Mouse (Mus musculus) spleen, postnatal 4 days (tissue): Measurements from ENCODE around the gene Ror2.
A peak's percentile ranks its signal among the peaks of the same experiment; 100 is the strongest.

Experiments
- DNase-seq, 2 experiments: peaks; one replicate each; pipeline ENCODE4 v3.0.0; 2022; ENCODE audit warnings: low spot score in 2 of 2

The Ror2 gene

GRCm38 (mm10) chr13:53130032-53130431 is 155.9 kb downstream of the Ror2 start:
- DNase-seq = no peak

DNA sequence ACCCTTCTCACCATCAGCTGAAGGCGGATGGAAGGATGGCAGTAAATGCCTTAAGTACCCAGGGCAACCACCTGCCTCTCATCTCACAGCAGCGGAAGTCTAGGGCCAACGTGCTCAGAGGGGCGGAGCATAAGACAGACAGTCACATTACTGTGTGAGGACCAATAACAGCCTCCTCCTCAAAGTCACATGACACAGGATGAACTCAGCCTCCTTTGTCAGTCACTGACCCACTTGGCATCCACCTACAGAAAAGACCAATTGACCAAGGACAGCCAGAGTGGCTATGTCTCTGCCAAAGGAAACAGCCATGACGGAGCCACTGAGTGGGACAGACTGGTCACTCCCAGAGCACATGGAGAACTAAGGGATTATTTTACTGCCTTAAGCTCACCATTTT is 160.3 kb downstream of the Ror2 start:
- no peak for DNase-seq

- no peak for DNase-seq
Measured at GRCm38 (mm10) chr13:53122085-53122484, 163.8 kb downstream of the Ror2 start.

- peak in 1 of 2 experiments; percentile 45 for DNase-seq
Measured at GRCm38 (mm10) chr13:53120906-53121305, 165.0 kb downstream of the Ror2 start.

DNA sequence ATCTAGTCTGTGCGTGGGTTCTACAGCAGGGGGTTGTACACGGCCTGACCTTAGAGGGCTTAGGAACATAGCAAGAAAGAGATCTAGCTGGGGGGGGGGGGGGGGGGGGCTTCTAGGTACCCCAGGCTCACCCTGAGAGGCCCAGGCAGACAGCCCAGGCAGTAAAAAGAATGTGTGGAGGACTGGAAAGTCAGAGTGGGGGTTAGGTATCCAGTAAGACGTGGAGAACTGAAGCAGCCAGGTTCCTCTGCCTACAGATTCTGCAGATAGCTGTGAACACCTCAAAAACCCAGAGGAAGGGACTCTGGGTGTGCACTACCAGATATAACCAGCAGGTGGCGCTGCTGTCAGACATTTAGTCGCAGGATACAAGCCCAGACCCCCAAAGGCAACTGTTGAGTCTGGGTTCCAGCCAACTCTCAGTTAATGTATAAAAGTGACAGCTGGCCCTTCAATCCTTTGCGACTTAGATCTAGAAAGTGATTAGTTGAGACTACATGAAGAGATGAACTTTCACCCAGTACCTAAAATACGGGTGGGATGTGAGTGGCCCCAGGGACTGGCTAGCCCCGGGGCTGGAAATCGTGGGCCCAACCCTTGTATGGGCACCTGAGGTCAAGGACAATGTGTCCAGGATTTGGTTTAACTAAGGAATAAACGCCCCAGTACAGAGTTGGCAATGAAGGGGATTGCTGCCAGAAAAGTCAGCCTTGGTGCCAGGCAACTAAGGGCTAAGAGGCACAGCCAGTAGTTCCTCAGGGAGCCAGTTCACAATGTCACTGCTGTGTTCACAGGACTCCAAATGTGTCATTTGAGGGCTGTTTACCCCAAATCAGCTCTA is 166.1 kb downstream of the Ror2 start:
- peak; percentile 66 to 86 for DNase-seq

DNA sequence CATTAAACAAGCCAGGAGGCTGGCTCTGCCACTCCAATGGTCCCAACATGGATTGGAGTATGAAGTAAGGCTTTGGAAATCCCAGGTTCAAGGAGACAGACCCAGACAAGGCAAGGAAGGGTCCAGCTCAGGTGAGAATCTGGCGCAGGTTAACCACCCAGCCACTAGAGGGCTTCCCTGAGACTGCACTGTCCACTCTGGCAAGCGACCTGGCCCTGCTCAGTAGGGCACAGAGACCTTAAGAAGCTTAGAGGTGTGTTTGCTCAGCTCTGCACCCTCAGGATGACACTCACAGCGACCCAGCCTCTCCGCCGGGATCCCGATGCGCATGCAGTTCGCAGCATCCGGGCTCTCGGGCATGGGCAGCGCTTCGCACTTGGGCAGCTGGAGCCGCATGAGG is 167.5 kb downstream of the Ror2 start:
- no peak for DNase-seq

DNA sequence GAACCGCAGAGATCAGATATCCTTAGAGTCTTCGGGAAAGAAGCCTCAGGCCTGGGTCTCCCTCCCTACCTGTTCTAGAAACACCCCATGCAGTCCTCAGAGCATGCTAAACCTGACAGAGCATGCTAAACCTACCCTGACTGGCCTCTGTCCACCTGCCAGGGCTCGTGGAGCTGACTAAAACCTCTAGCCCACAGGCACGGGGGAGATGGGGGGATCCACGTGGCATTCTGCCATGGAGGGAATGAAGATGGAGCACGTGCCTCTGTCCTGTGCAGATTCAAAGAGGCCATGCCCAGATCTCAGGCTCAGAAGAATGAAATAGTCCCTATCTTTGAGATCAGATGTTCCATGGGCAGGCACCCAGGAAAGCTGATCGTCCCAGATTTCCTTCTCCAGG is 168.0 kb downstream of the Ror2 start:
- DNase-seq = no peak

DNA sequence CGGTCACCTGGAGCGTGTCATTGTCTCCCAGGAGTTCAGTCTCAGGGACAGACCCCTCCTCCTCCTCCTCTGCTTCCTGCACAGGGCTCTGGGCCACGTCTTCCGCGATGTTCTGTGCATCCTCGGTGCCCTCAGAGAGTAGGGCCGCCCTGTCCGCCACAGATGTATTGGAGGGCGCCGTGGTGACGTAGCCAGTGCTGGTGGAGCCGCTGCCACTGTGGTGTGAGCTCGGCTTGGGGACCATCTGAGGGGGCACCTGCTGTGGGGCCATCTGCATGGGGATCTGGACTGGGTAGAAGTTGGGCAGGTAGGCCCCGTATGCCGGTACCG is 175.7 kb downstream of the Ror2 start:
- DNase-seq = no peak

DNA sequence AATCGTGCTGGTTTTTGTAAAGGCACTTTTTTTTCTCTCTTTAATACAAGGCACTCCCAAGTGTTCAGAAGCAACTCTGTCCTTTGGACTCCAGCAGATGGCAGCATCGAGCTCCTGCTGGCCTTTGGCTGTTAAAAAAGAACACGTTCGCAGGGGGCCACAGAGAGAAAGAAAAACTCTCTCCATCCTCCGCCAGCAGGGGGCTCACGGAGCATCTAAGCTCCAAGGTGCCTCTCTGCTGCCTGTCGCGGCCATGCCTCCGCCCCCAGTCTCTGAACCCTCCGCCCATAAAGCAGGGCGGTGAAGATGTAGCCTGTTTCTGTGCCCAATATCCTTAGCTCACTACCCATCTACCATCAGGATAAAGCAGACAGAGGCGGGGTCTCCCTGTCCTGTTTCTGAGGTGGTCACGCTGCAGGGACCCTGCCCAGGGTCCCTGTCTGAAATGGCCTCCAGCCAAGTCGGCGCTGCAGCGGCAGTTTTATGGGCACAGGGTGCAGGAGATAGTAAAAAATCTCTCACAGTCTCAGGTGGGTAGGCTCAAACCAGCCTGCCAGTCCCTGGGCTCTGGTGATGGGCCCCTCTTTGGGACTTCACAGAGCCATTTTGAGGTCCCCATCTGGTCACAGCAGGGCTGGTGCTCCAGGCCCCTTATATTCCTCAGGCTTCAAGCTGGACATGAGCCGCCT is 176.2 kb downstream of the Ror2 start:
- peak; percentile 81 to 92 for DNase-seq

DNA sequence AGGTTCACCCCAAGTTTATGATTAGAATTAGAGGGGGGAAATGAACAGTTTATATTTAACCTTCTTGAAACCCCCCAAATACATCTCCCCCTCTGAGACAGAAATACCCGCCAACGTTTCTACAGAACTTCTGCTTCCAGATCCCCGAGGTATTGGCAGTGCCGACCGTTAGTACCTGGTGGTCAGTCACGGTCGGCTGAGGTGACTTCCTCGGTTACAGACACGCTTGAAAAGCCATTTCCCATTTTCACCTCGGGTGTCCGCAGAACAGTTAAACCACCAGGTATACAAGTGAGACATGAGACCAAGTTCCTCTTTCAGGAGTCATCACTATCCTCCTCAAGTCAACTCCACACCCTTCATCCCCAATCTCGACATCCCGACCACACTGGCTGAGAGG is 179.2 kb downstream of the Ror2 start:
- DNase-seq = no peak

- no peak for DNase-seq
Measured at GRCm38 (mm10) chr13:53099771-53100682, 185.9 kb downstream of the Ror2 start.

DNA sequence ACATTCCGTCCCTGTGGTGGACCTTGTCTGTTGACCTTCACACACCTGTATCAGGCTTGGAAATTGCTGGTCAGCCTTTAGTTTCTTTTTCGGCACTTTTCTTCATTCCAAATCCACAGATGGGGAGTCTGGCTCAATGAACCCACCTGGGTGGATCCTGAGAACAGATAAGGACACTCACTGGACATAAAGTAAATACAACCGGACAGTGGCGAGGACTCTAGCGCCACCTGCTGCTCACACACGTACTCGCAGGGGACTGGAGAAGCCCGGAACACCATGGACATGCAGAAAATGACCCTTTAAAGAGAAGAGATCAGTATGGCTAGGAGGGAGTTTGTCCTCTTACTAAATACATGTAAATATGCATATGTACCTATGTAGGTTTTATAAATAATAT is 189.3 kb downstream of the Ror2 start:
- DNase-seq = peak; percentile 47 to 81

DNA sequence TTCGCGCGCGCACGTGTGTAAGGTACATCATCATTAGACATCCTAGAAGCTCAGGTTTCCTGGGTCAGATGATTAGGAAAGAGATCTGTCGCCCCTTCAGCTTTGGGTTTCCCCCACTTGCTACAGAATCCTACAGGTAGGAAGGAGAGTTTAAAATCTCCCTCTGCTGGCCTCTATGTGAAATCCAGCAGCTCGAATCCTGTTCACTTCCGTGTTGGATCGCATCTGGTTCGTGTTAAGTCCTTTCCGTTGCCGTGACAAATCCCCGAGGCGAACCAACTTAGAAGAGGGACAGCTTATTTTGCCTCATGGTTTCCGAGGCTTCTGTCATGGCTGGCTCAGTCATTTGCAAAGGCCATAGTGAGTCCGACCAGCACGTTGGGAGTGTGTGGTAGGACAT is 190.7 kb downstream of the Ror2 start:
- no peak for DNase-seq

DNA sequence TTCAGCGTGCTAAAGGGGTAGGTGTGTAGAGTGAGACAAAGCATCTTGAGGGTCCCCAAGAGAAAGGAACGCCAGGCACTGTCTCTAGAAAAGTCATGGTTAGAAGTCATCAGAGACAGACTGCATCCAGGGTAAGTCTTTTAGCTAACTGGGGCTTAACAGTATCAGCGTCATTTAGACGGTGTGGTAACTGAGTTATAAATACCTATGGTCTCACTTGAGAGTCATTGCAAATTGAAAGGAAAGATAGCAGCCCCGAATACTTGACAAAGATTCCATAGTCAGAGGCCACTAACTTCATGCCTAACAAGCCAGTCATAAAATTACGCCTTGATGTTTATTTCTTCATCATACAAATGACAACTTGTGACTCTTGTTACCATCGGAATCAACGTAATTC is 191.3 kb downstream of the Ror2 start:
- DNase-seq = no peak

GRCm38 (mm10) chr13:53093407-53093806 is 192.5 kb downstream of the Ror2 start:
- DNase-seq = no peak

- DNase-seq = no peak
Measured at GRCm38 (mm10) chr13:53086552-53087282, 199.2 kb downstream of the Ror2 start.

- DNase-seq = no peak
Measured at GRCm38 (mm10) chr13:53081846-53082245, 204.1 kb downstream of the Ror2 start.

DNA sequence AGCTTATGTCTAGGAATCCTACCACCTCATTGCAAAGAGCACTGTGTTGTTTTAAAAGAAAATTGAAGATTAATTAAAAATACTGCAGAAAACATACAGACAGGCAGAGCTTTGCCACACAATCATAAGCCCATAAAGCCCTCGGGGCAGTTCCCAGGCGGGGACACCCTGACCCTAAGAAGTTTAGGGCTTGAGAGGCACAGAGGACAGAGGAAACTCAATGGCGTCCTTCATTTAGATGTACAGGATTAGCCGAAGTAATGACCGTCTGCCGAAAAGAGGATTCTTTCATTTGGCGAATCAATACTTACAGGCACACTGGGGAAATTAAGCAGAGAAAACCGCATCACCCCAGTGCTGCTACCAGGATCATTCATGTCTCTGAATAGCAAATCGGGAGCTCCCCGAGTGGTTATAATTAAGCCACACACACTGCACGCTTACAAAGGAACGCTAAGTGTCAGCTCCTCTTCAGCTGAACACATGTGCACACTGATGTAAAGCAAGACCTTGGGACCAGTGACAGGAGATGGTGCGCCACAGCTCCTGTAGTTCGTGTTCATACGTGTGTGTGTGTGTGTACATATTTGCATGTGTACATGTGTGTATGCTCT is 208.1 kb downstream of the Ror2 start:
- no peak for DNase-seq

- no peak for DNase-seq
Measured at GRCm38 (mm10) chr13:53075006-53075405, 210.9 kb downstream of the Ror2 start.

DNA sequence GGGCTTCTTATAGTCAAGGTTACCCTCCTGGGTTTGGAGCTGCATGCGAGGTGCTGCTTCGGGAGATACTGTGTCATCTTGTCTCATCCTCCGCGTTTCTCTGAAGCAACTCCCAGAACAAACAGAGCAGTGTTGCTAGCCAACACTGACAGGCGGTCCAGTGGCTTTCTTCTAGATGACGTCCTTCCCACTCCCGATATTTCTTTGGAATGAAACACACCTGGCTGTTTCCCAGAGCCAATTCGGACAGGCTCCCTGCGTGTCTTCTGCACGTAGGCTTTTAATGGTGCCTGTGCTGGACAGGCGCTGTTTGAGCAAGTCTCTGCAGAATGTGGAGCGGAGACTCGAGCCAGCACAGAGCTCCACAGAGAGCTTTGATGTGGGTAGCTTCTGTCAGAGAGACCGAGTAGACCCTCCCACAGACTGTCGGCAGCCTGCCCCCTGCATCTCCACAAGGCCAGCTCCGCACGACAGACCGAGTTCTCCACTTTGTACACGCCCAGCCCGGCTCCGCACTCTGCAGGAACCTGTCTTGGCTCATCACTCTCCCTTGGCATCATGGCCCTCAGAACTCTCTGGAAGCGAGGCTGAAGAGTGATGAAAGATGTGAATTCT is 216.7 kb downstream of the Ror2 start:
- DNase-seq = no peak

DNA sequence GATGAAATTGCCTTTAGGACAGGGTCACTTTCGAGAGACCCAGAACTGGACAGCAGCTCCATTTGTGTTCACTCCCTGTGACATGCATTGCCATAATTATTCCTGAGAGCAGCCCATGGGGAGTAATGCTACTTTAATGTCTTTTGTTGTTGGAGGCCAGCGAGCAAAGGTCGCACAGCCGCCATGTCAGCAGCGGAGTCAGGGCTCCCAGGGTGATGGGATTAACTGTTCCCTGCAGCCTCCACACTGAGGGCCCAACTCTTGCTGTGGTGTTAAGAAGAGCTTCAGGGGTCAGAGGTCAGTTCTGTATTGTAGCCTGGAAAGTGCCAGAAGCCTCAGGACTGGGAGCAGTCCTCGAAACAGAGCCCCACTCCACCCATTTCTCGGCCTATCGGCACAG is 217.5 kb downstream of the Ror2 start:
- DNase-seq = no peak
